Mouse (Mus musculus): ENCODE measurements around the gene Vsig8. TPM values are rescaled to one million over a fixed set of nuclear protein-coding genes. Genes with fewer than 3 reads are reported as not detected.

Vsig8 gene
- polyA plus RNA-seq, 1 experiment from 2014 or later = 0.39 TPM

- H3K9me3 ChIP-seq (ENCODE audit: low read length) = no peaks in the 10 kb centered on the region
- no peak overlapping the region for H3K4me3 ChIP-seq (ENCODE audit: low read depth, low read length)
- TF ChIP-seq EP300 (IDR thresholded peaks at IDR 0.05) (no peak), CTCF (IDR thresholded peaks at IDR 0.05) (peak; percentile 14; the same call in 1 of the 2 replicates)
- H3K36me3 ChIP-seq (ENCODE audit: insufficient read depth, low read length) = peaks cover 24% of the 10 kb centered on the region
- no peaks in the 10 kb centered on the region for H3K27me3 ChIP-seq (replicated peaks; ENCODE audit: insufficient read depth, low read length)
- 27% methylated on average over 13 of the region's 13 CpGs for WGBS
- peak overlapping the region; percentile 72 for H3K27ac ChIP-seq (ENCODE audit: low read length)
- ATAC-seq = peak; percentile 58
- H3K4me2 ChIP-seq (replicated peaks; ENCODE audit: low read depth, low read length) = peak overlapping the region; percentile 25; the same call in 1 of the 2 replicates
- no peak overlapping the region for H3K9ac ChIP-seq (replicated peaks; ENCODE audit: low read depth)
- peak; percentile 77 for DNase-seq (ENCODE audit: low spot score)
- peaks cover 26% of the 10 kb centered on the region for H3K4me1 ChIP-seq (ENCODE audit: insufficient read depth, low read depth, low read length)
Observed at GRCm38 (mm10) chr1:172510421-172510972, 45.2 kb upstream of the Vsig8 start.

- Histone ChIP-seq H3K27ac (ENCODE audit: low read length) (peak overlapping the region; percentile 79), H3K4me2 (replicated peaks; ENCODE audit: low read depth, low read length) (peak overlapping the region; percentile 36), H3K4me3 (ENCODE audit: low read depth, low read length) (no peak overlapping the region), H3K36me3 (ENCODE audit: insufficient read depth, low read length) (peaks cover 7% of the 10 kb centered on the region), H3K9ac (replicated peaks; ENCODE audit: low read depth) (no peak overlapping the region), H3K4me1 (ENCODE audit: insufficient read depth, low read depth, low read length) (peaks cover 26% of the 10 kb centered on the region), H3K27me3 (replicated peaks; ENCODE audit: insufficient read depth, low read length) (no peaks in the 10 kb centered on the region), H3K9me3 (ENCODE audit: low read length) (peaks cover 5% of the 10 kb centered on the region; the same call in 1 of the 2 replicates)
- TF ChIP-seq CTCF (IDR thresholded peaks at IDR 0.05) = peak; percentile 56
- TF ChIP-seq EP300 (IDR thresholded peaks at IDR 0.05) = no peak
- DNase-seq (ENCODE audit: low spot score) (peak; percentile 79), ATAC-seq (peak; percentile 25)
- 12% methylated on average over 13 of the region's 13 CpGs for WGBS
Observed at GRCm38 (mm10) chr1:172512962-172513361, 42.8 kb upstream of the Vsig8 start.

- no peak overlapping the region for H3K9ac ChIP-seq (replicated peaks; ENCODE audit: low read depth)
- H3K36me3 ChIP-seq (ENCODE audit: insufficient read depth, low read length) = peaks cover 3% of the 10 kb centered on the region; the same call in 1 of the 2 replicates
- ATAC-seq = peak; percentile 84
Observed at GRCm38 (mm10) chr1:172513525-172514212, 42.1 kb upstream of the Vsig8 start.

GRCm38 (mm10) chr1:172514213-172514529 lies 41.6 kb upstream of the Vsig8 start:
- 43% methylated on average over 4 of the region's 4 CpGs for WGBS
- Histone ChIP-seq H3K9ac (replicated peaks; ENCODE audit: low read depth) (no peak overlapping the region), H3K36me3 (ENCODE audit: insufficient read depth, low read length) (no peaks in the 10 kb centered on the region; the same call in 1 of the 2 replicates), H3K27ac (ENCODE audit: low read length) (peak overlapping the region; percentile 79), H3K27me3 (replicated peaks; ENCODE audit: insufficient read depth, low read length) (no peaks in the 10 kb centered on the region), H3K4me1 (ENCODE audit: insufficient read depth, low read depth, low read length) (peaks cover 26% of the 10 kb centered on the region), H3K9me3 (ENCODE audit: low read length) (peaks cover 5% of the 10 kb centered on the region; the same call in 1 of the 2 replicates), H3K4me2 (replicated peaks; ENCODE audit: low read depth, low read length) (0 out of 2 replicates have a peak overlapping the region, but pooled peaks have one; percentile 36), H3K4me3 (ENCODE audit: low read depth, low read length) (no peak overlapping the region)
- no peak for DNase-seq (ENCODE audit: low spot score)
- TF ChIP-seq CTCF (IDR thresholded peaks at IDR 0.05) = no peak
- no peak for TF ChIP-seq EP300 (IDR thresholded peaks at IDR 0.05)
- no peak for ATAC-seq

More at GRCm38 (mm10) chr1:172513525-172514212, 42.1 kb upstream of the Vsig8 start:
- Histone ChIP-seq H3K9me3 (ENCODE audit: low read length) (peaks cover 5% of the 10 kb centered on the region; the same call in 1 of the 2 replicates), H3K4me2 (replicated peaks; ENCODE audit: low read depth, low read length) (peak overlapping the region; percentile 36), H3K4me3 (ENCODE audit: low read depth, low read length) (no peak overlapping the region), H3K27me3 (replicated peaks; ENCODE audit: insufficient read depth, low read length) (no peaks in the 10 kb centered on the region), H3K4me1 (ENCODE audit: insufficient read depth, low read depth, low read length) (peaks cover 26% of the 10 kb centered on the region), H3K27ac (ENCODE audit: low read length) (peak overlapping the region; percentile 79)
- peak; percentile 95 for DNase-seq (ENCODE audit: low spot score)
- 22% methylated on average over 17 of the region's 17 CpGs for WGBS
- peak; percentile 54; the same call in 1 of the 2 replicates for TF ChIP-seq EP300 (IDR thresholded peaks at IDR 0.05)
- no peak for TF ChIP-seq CTCF (IDR thresholded peaks at IDR 0.05)

- Histone ChIP-seq H3K27ac (ENCODE audit: low read length) (peak overlapping the region; percentile 79), H3K4me2 (replicated peaks; ENCODE audit: low read depth, low read length) (no peak overlapping the region), H3K27me3 (replicated peaks; ENCODE audit: insufficient read depth, low read length) (no peaks in the 10 kb centered on the region), H3K9me3 (ENCODE audit: low read length) (peaks cover 5% of the 10 kb centered on the region; the same call in 1 of the 2 replicates), H3K9ac (replicated peaks; ENCODE audit: low read depth) (no peak overlapping the region), H3K4me1 (ENCODE audit: insufficient read depth, low read depth, low read length) (peaks cover 26% of the 10 kb centered on the region), H3K4me3 (ENCODE audit: low read depth, low read length) (no peak overlapping the region), H3K36me3 (ENCODE audit: insufficient read depth, low read length) (no peaks in the 10 kb centered on the region; the same call in 1 of the 2 replicates)
- DNase-seq (ENCODE audit: low spot score) (peak; percentile 65), ATAC-seq (no peak)
- 51% methylated on average over 7 of the region's 7 CpGs for WGBS
- no peak for TF ChIP-seq CTCF (IDR thresholded peaks at IDR 0.05)
- 0 out of 2 replicates have a peak, but pooled peaks have one; percentile 20 for TF ChIP-seq EP300 (IDR thresholded peaks at IDR 0.05)
Observed at GRCm38 (mm10) chr1:172514551-172515268, 41.0 kb upstream of the Vsig8 start.

GRCm38 (mm10) chr1:172515396-172515795 lies 40.3 kb upstream of the Vsig8 start:
- H3K4me3 ChIP-seq (ENCODE audit: low read depth, low read length) = no peak overlapping the region
- no peak overlapping the region for H3K9ac ChIP-seq (replicated peaks; ENCODE audit: low read depth)
- H3K27me3 ChIP-seq (replicated peaks; ENCODE audit: insufficient read depth, low read length) = no peaks in the 10 kb centered on the region
- H3K4me2 ChIP-seq (replicated peaks; ENCODE audit: low read depth, low read length) = no peak overlapping the region
- 59% methylated on average over 1 of the region's 1 CpGs for WGBS
- no peaks in the 10 kb centered on the region for H3K36me3 ChIP-seq (ENCODE audit: insufficient read depth, low read length)
- H3K9me3 ChIP-seq (ENCODE audit: low read length) = peaks cover 5% of the 10 kb centered on the region; the same call in 1 of the 2 replicates
- DNase-seq (ENCODE audit: low spot score) (peak; percentile 5), ATAC-seq (no peak)
- H3K4me1 ChIP-seq (ENCODE audit: insufficient read depth, low read depth, low read length) = peaks cover 31% of the 10 kb centered on the region
- peak overlapping the region; percentile 79 for H3K27ac ChIP-seq (ENCODE audit: low read length)
- TF ChIP-seq CTCF (IDR thresholded peaks at IDR 0.05) (no peak), EP300 (IDR thresholded peaks at IDR 0.05) (no peak)
